Mouse (Mus musculus): ENCODE results near the gene Syne4. TPM values are rescaled to one million over a fixed set of nuclear protein-coding genes. Genes with fewer than 3 reads are reported as not detected.

The Syne4 gene
- polyA plus RNA-seq, 1 experiment: 23.6 TPM

- H3K27ac ChIP-seq (ENCODE audit: insufficient read depth, low read length): peak within 1 kb of the TSS; percentile 67; the same call in 1 of the 2 replicates
- peak within 1 kb of the TSS; percentile 76 for H3K4me3 ChIP-seq (ENCODE audit: insufficient read depth, low read length)
- peaks cover 11% of the 10 kb centered on the region for H3K4me1 ChIP-seq (ENCODE audit: control insufficient read depth, insufficient read depth, low read length)
- TF ChIP-seq CTCF (IDR thresholded peaks at IDR 0.05; ENCODE audit: extremely low read depth, insufficient read depth, low read length): no peak
- no peak for TF ChIP-seq POLR2A (IDR thresholded peaks at IDR 0.05; ENCODE audit: extremely low read depth, insufficient read depth, low read length)
Measured at GRCm38 (mm10) chr7:30362652-30363343, 48.2 kb downstream of the Syne4 start, which contains the start of gene Lrfn3. TSS of gene Lrfn3 (minus strand) at chr7:30362772.

GRCm38 (mm10) chr7:30363344-30363738, 48.7 kb downstream of the Syne4 start:
- TF ChIP-seq CTCF (IDR thresholded peaks at IDR 0.05; ENCODE audit: extremely low read depth, insufficient read depth, low read length): no peak
- TF ChIP-seq POLR2A (IDR thresholded peaks at IDR 0.05; ENCODE audit: extremely low read depth, insufficient read depth, low read length): no peak
- H3K27ac ChIP-seq (ENCODE audit: insufficient read depth, low read length): peak overlapping the region; percentile 67; the same call in 1 of the 2 replicates
- peaks cover 11% of the 10 kb centered on the region for H3K4me1 ChIP-seq (ENCODE audit: control insufficient read depth, insufficient read depth, low read length)
- H3K4me3 ChIP-seq (ENCODE audit: insufficient read depth, low read length): peak overlapping the region; percentile 76

GRCm38 (mm10) chr7:30367466-30367865, 52.9 kb downstream of the Syne4 start:
- TF ChIP-seq POLR2A (IDR thresholded peaks at IDR 0.05; ENCODE audit: extremely low read depth, insufficient read depth, low read length) (no peak), CTCF (IDR thresholded peaks at IDR 0.05; ENCODE audit: extremely low read depth, insufficient read depth, low read length) (no peak)
- no peak overlapping the region for H3K4me3 ChIP-seq (ENCODE audit: insufficient read depth, low read length)
- no peak overlapping the region for H3K27ac ChIP-seq (ENCODE audit: insufficient read depth, low read length)
- H3K4me1 ChIP-seq (ENCODE audit: control insufficient read depth, insufficient read depth, low read length): peaks cover 5% of the 10 kb centered on the region; the same call in 1 of the 2 replicates

Other genes starting within 250 kb of the Syne4 start
- gene Zfp82, start 241.9 kb upstream of the Syne4 start, polyA plus RNA-seq (2012; rRNA removed): 2.3 and 2.5 TPM in 2 replicates
- gene Gm26920, start 224.4 kb upstream of the Syne4 start, polyA plus RNA-seq (2012; rRNA removed): 0.44 and 0.50 TPM in 2 replicates
- gene Zfp566, start 224.3 kb upstream of the Syne4 start, polyA plus RNA-seq (2012; rRNA removed): 6.0 and 7.0 TPM in 2 replicates
- 42.8 and 44.9 TPM in 2 replicates for gene Zfp260, start 220.0 kb upstream of the Syne4 start, polyA plus RNA-seq (2012; rRNA removed)
- gene Zfp382, start 192.9 kb upstream of the Syne4 start, polyA plus RNA-seq (2012; rRNA removed): 9.8 and 10.4 TPM in 2 replicates
- gene Zfp146, start 145.1 kb upstream of the Syne4 start, polyA plus RNA-seq (2012; rRNA removed): 33.5 and 35.2 TPM in 2 replicates
- 7.4 TPM in 2 replicates for gene Cox7a1, start 130.7 kb upstream of the Syne4 start, polyA plus RNA-seq (2012; rRNA removed)
- gene Capns1, start 116.0 kb upstream of the Syne4 start, polyA plus RNA-seq (2012; rRNA removed): 254 and 279 TPM in 2 replicates
- gene Polr2i, start 82.9 kb upstream of the Syne4 start, polyA plus RNA-seq (2012; rRNA removed): 152 and 157 TPM in 2 replicates
- gene Tbcb, start 82.5 kb upstream of the Syne4 start, polyA plus RNA-seq (2012; rRNA removed): 136 and 139 TPM in 2 replicates
- gene Ovol3, start 79.1 kb upstream of the Syne4 start, polyA plus RNA-seq (2012; rRNA removed): 0.15 TPM in 1 of 2 replicates, not detected in the other
- gene Thap8, start 34.7 kb upstream of the Syne4 start, polyA plus RNA-seq (2012; rRNA removed): 0.19 and 0.38 TPM in 2 replicates
- 3.2 and 4.1 TPM in 2 replicates for gene Wdr62, start 34.4 kb upstream of the Syne4 start, polyA plus RNA-seq (2012; rRNA removed)
- 439 and 458 TPM in 2 replicates for gene Clip3, start 23.1 kb upstream of the Syne4 start, polyA plus RNA-seq (2012; rRNA removed)
- gene Alkbh6, start 6.1 kb upstream of the Syne4 start, polyA plus RNA-seq (2012; rRNA removed): 135 and 141 TPM in 2 replicates
- gene E130208F15Rik, start 6.9 kb downstream of the Syne4 start, polyA plus RNA-seq (2012; rRNA removed): 0.35 and 0.44 TPM in 2 replicates
- gene Sdhaf1, start 9.1 kb downstream of the Syne4 start, polyA plus RNA-seq (2012; rRNA removed): 16.9 and 17.4 TPM in 2 replicates
- 20.8 and 21.3 TPM in 2 replicates for gene Lrfn3, start 48.0 kb downstream of the Syne4 start, polyA plus RNA-seq (2012; rRNA removed)
- gene Tyrobp, start 99.0 kb downstream of the Syne4 start, polyA plus RNA-seq (2012; rRNA removed): 78.9 and 79.5 TPM in 2 replicates
- gene Hcst, start 105.0 kb downstream of the Syne4 start, polyA plus RNA-seq (2012; rRNA removed): 1.1 and 1.7 TPM in 2 replicates
- gene Nfkbid, start 106.9 kb downstream of the Syne4 start, polyA plus RNA-seq (2012; rRNA removed): 4.4 and 5.7 TPM in 2 replicates
- gene Aplp1, start 130.7 kb downstream of the Syne4 start, polyA plus RNA-seq (2012; rRNA removed): 1,095 and 1,125 TPM in 2 replicates
- 7.8 and 8.3 TPM in 2 replicates for gene Kirrel2, start 142.9 kb downstream of the Syne4 start, polyA plus RNA-seq (2012; rRNA removed)
- gene Nphs1, start 143.5 kb downstream of the Syne4 start, polyA plus RNA-seq (2012; rRNA removed): 1.4 and 1.7 TPM in 2 replicates
- gene Prodh2, start 178.8 kb downstream of the Syne4 start, polyA plus RNA-seq (2012; rRNA removed): not detected in 2 replicates
- 174 and 184 TPM in 2 replicates for gene Arhgap33, start 220.3 kb downstream of the Syne4 start, polyA plus RNA-seq (2012; rRNA removed)
- gene Hspb6, start 237.4 kb downstream of the Syne4 start, polyA plus RNA-seq (2012; rRNA removed): 11.0 and 11.3 TPM in 2 replicates
- 4.7 and 6.2 TPM in 2 replicates for gene Proser3, start 237.5 kb downstream of the Syne4 start, polyA plus RNA-seq (2012; rRNA removed)
- gene Lin37, start 245.0 kb downstream of the Syne4 start, polyA plus RNA-seq (2012; rRNA removed): 71.9 and 72.7 TPM in 2 replicates
- 90.9 and 97.0 TPM in 2 replicates for gene U2af1l4, start 248.5 kb downstream of the Syne4 start, polyA plus RNA-seq (2012; rRNA removed)
- 4.7 and 5.5 TPM in 2 replicates for gene Gm49396, start 248.5 kb downstream of the Syne4 start, polyA plus RNA-seq (2012; rRNA removed)
- 127 and 133 TPM in 2 replicates for gene Psenen, start 248.8 kb downstream of the Syne4 start, polyA plus RNA-seq (2012; rRNA removed)

All from cortical plate, adult 2 months (tissue).